Mouse (Mus musculus): ENCODE data around the gene Pax2. TPM values are rescaled to one million over a fixed set of nuclear protein-coding genes. Genes with fewer than 3 reads are reported as not detected.
"Not testable (repeated sequence)": the region's sequence is repeated elsewhere in the genome, so short reads cannot be mapped to it uniquely, and the experiment has no call there.

Gene Pax2
- total and polyA plus RNA-seq, 3 experiments = not detected

DNA sequence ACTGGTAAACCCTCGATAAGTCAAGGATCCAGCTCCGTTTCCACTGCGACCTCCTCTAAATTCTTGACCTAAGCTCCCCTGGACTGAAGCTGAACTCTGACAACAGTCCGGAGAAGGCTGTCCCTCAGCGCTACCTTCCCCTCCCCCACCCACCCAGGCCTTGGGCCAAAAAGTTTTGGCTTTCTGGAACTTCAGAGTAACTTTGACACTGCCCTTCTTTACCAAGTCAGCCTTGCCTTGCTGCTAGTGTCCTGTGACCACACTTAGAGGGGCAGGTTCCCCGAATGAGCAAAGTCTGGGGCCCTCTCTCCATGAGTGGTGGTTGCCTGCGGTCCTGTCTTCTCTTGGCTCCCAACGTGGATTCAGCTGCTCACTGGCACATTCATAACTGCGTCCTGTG lies 82.5 kb downstream of the Pax2 start:
- no peaks in the 10 kb centered on the region for H3K79me2 ChIP-seq (replicated peaks; ENCODE audit: control insufficient read depth, insufficient read depth, low read length)
- 23% methylated on average over 9 of the region's 9 CpGs for WGBS
- 0 out of 2 replicates have a peak, but pooled peaks cover 5% of the 10 kb centered on the region for H3K4me1 ChIP-seq (ENCODE audit: control insufficient read depth, insufficient read depth, low read length)
- DNase-seq = no peak
- H3K27me3 ChIP-seq (ENCODE audit: control insufficient read depth, insufficient read depth, low read length) = peaks cover 35% of the 10 kb centered on the region
- no peaks in the 10 kb centered on the region for H3K36me3 ChIP-seq (ENCODE audit: control insufficient read depth, insufficient read depth, low read length)
- TF ChIP-seq CTCF (IDR thresholded peaks at IDR 0.05) = no peak
- no peak for TF ChIP-seq EP300 (IDR thresholded peaks at IDR 0.05; ENCODE audit: insufficient read depth, low read depth, low read length)
- no peak for TF ChIP-seq POLR2A (IDR thresholded peaks at IDR 0.05; ENCODE audit: insufficient read depth, low read depth, low read length)
- intact Hi-C loops (cut with DNase I) = no loop called here
- no peak overlapping the region for H3K27ac ChIP-seq
- H3K4me3 ChIP-seq = no peak overlapping the region
- H3K9ac ChIP-seq (ENCODE audit: low read depth, low read length) = no peak overlapping the region

DNA sequence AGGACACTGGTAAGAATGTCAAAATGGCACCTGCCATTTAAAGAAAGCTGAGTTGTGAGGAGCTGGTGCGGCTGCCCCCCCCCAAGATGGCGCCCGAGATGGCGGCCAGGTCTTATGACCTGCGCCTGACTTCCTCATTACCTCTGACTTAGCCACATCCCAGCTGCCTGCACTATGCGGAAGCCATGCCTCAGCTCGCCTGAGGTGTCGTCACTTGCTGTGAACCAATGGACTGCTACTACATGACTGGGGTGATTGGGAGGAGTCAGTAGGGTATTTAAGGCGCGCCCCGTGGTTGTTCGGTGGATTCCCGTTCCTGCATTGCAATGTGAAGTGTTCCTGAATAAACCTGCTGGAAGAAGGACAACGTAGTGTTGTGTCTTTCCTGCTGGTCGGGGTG lies 86.8 kb downstream of the Pax2 start:
- H3K4me3 ChIP-seq; H3K79me2 ChIP-seq (replicated peaks; ENCODE audit: control insufficient read depth, insufficient read depth, low read length); intact Hi-C loops (cut with DNase I); H3K36me3 ChIP-seq (ENCODE audit: control insufficient read depth, insufficient read depth, low read length); DNase-seq; H3K9ac ChIP-seq (ENCODE audit: low read depth, low read length); H3K27ac ChIP-seq; H3K4me1 ChIP-seq (ENCODE audit: control insufficient read depth, insufficient read depth, low read length): not testable (repeated sequence)
- peaks cover 11% of the 10 kb centered on the region for H3K27me3 ChIP-seq (ENCODE audit: control insufficient read depth, insufficient read depth, low read length)
- 87% methylated on average over 15 of the region's 15 CpGs for WGBS

DNA sequence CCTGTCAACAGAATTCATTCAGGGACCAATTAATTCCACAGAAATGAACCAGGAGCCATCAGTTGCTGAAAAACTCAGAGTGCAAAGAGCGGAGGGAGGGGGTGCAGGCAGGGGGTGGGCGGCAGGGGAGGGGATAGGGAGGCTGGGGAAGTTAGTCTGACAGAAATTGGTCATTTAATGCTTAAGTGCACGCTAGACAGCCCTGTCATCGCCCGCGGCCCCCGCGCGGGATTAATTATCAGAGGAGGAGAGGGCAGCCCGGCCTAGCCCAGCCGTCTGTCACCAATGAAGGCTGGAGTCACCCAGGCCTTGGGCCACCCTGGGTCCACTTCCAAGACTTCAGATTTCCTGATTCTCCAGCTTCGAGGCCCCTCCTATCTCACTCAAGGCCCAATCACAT lies 93.6 kb downstream of the Pax2 start:
- H3K36me3 ChIP-seq (ENCODE audit: control insufficient read depth, insufficient read depth, low read length) = no peaks in the 10 kb centered on the region
- intact Hi-C loops (cut with DNase I) = no loop called here
- WGBS = 78% methylated on average over 12 of the region's 12 CpGs
- H3K27ac ChIP-seq = no peak overlapping the region
- H3K27me3 ChIP-seq (ENCODE audit: control insufficient read depth, insufficient read depth, low read length) = no peaks in the 10 kb centered on the region
- no peak for DNase-seq
- no peaks in the 10 kb centered on the region for H3K79me2 ChIP-seq (replicated peaks; ENCODE audit: control insufficient read depth, insufficient read depth, low read length)
- TF ChIP-seq CTCF (IDR thresholded peaks at IDR 0.05) = no peak
- no peak for TF ChIP-seq POLR2A (IDR thresholded peaks at IDR 0.05; ENCODE audit: insufficient read depth, low read depth, low read length)
- TF ChIP-seq EP300 (IDR thresholded peaks at IDR 0.05; ENCODE audit: insufficient read depth, low read depth, low read length) = no peak
- no peaks in the 10 kb centered on the region for H3K4me1 ChIP-seq (ENCODE audit: control insufficient read depth, insufficient read depth, low read length)
- H3K9ac ChIP-seq (ENCODE audit: low read depth, low read length) = no peak overlapping the region
- H3K4me3 ChIP-seq = no peak overlapping the region

DNA sequence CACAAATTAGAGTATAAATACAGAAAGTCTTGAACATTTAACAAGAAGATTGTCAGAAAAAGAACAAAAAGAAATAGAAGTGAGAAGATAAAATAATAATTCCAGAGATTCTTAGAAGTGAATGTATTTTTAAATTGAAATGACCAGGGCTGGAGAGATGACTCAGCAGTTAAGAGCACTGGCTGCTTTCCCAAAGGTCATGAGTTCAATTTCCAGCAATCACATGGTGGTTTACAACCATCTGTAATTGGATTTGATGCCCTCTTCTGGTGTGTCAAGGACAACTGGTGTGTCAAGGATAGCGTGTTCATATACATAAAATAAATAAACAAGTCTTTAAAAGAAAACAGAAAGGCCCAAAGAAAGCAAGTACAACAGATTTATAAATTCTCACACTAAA lies 102.8 kb downstream of the Pax2 start:
- 88% methylated on average over 1 of the region's 1 CpGs for WGBS

DNA sequence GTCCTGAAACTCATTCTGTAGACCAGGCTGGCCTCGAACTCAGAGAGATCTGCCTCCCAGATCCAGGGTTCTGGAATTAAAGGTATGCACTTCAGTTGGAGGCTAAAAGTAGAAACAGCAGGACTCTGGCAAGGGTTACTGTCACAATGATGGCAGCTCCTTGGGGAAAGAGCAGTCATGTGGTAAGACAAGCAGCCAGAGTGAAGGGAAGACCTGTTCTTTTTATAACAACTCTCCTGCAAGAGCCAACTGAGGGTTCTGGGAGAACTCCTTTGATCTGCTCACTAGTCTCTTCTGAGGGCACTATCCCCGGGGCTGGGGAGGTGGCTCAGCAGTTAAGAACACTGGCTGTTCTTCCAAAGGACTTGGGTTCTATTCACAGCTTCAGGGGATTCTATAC lies 112.9 kb downstream of the Pax2 start:
- Histone ChIP-seq H3K36me3 (ENCODE audit: control insufficient read depth, insufficient read depth, low read length) (no peaks in the 10 kb centered on the region), H3K27me3 (ENCODE audit: control insufficient read depth, insufficient read depth, low read length) (no peaks in the 10 kb centered on the region), H3K79me2 (replicated peaks; ENCODE audit: control insufficient read depth, insufficient read depth, low read length) (no peaks in the 10 kb centered on the region), H3K4me3 (no peak overlapping the region), H3K4me1 (ENCODE audit: control insufficient read depth, insufficient read depth, low read length) (no peaks in the 10 kb centered on the region), H3K9ac (ENCODE audit: low read depth, low read length) (no peak overlapping the region), H3K27ac (peak overlapping the region; percentile 41; the same call in 1 of the 2 replicates)
- DNase-seq = peak in 1 of 2 experiments; percentile 53
- TF ChIP-seq POLR2A (IDR thresholded peaks at IDR 0.05; ENCODE audit: insufficient read depth, low read depth, low read length) = no peak
- TF ChIP-seq CTCF (IDR thresholded peaks at IDR 0.05) = no peak
- no peak for TF ChIP-seq EP300 (IDR thresholded peaks at IDR 0.05; ENCODE audit: insufficient read depth, low read depth, low read length)
- intact Hi-C loops (cut with DNase I) = no loop called here
- WGBS = 41% methylated on average over 2 of the region's 2 CpGs

More for the DNA sequence above, 102.8 kb downstream of the Pax2 start:
- H3K4me3 ChIP-seq = no peak overlapping the region
- H3K27me3 ChIP-seq (ENCODE audit: control insufficient read depth, insufficient read depth, low read length) = no peaks in the 10 kb centered on the region
- H3K4me1 ChIP-seq (ENCODE audit: control insufficient read depth, insufficient read depth, low read length) = no peaks in the 10 kb centered on the region
- no peak overlapping the region for H3K27ac ChIP-seq
- TF ChIP-seq CTCF (IDR thresholded peaks at IDR 0.05) (no peak), POLR2A (IDR thresholded peaks at IDR 0.05; ENCODE audit: insufficient read depth, low read depth, low read length) (no peak), EP300 (IDR thresholded peaks at IDR 0.05; ENCODE audit: insufficient read depth, low read depth, low read length) (no peak)
- no peak overlapping the region for H3K9ac ChIP-seq (ENCODE audit: low read depth, low read length)
- intact Hi-C loops (cut with DNase I) = no loop called here
- no peak for DNase-seq
- no peaks in the 10 kb centered on the region for H3K36me3 ChIP-seq (ENCODE audit: control insufficient read depth, insufficient read depth, low read length)
- no peaks in the 10 kb centered on the region for H3K79me2 ChIP-seq (replicated peaks; ENCODE audit: control insufficient read depth, insufficient read depth, low read length)

DNA sequence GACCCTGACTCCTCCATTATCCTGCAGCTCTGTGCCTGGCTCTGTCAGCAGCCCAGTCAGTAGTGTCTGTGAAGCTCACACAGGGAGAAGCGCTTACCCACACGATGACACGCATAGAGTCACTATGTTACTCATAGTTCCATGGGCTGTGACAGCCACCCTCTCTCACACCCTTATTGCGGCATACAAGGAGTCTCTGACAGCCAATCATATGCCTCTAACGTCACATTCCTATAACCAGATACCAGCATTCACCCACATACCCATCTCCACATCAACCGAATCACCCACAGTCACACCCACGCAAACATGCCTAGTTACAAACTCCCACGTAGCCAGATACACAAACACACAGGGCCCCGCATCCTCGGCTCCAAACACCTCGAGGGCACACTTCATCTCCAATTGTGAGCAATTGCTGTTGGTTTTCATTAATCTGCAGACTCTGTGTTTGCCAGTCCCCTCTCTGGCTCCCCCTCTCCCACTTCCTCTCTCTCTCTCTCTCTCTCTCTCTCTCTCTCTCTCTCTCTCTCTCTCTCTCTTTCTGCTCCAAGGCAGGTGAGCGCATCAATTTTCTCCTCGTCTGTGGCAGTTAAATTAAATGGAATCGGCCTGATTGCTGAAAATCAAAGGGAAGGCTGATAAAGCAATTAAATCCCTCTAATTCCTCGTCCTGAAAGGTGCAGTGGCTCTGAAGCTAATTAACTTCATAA lies 118.5 kb downstream of the Pax2 start:
- 70% methylated on average over 15 of the region's 15 CpGs for WGBS
- DNase-seq = no peak
- intact Hi-C loops (cut with DNase I) = no loop called here
- no peak overlapping the region for H3K9ac ChIP-seq (ENCODE audit: low read depth, low read length)
- H3K79me2 ChIP-seq (replicated peaks; ENCODE audit: control insufficient read depth, insufficient read depth, low read length) = no peaks in the 10 kb centered on the region
- no peaks in the 10 kb centered on the region for H3K4me1 ChIP-seq (ENCODE audit: control insufficient read depth, insufficient read depth, low read length)
- no peak overlapping the region for H3K27ac ChIP-seq
- H3K4me3 ChIP-seq = no peak overlapping the region
- TF ChIP-seq POLR2A (IDR thresholded peaks at IDR 0.05; ENCODE audit: insufficient read depth, low read depth, low read length) (no peak), CTCF (IDR thresholded peaks at IDR 0.05) (no peak), EP300 (IDR thresholded peaks at IDR 0.05; ENCODE audit: insufficient read depth, low read depth, low read length) (no peak)
- peaks cover 2% of the 10 kb centered on the region; the same call in 1 of the 2 replicates for H3K27me3 ChIP-seq (ENCODE audit: control insufficient read depth, insufficient read depth, low read length)
- no peaks in the 10 kb centered on the region for H3K36me3 ChIP-seq (ENCODE audit: control insufficient read depth, insufficient read depth, low read length)

Measured in heart, adult 2 months (tissue).